Mouse (Mus musculus): ENCODE measurements around the gene Gm10799. TPM values are rescaled to one million over a fixed set of nuclear protein-coding genes. Genes with fewer than 3 reads are reported as not detected.
"Not testable (repeated sequence)": the region's sequence is repeated elsewhere in the genome, so short reads cannot be mapped to it uniquely, and the experiment has no call there.

Gene Gm10799
- polyA plus RNA-seq, 1 experiment = not detected

DNA sequence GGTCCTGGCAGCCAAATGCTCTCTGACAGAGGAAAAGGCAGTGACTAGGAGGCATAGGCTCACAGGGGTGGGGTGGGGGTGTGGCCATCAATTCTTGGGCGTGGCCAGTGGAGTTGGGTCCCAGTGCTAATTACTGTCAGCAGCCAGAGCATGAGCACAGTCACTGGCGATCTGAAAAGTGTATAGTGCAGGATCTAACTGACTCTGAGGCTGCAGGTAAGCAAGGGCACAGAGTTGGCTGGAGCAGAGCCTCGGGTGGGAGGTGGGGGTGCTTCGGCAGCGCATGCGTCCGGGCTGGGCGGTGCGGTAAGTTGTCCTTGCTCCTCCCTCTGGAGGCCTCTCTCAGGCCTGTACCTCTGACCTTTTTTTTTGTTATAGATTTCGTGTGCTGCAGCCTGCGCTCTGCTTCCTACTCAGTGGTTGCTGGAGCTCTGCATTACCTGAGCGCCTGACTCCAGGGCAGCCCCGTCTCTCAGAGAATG, 1.4 kb upstream of the Gm10799 start, which contains the start of gene Cd59b:
Gene Cd59b, plus strand, starts transcription at position 146 of the 482 bp plus-strand sequence.
- Histone ChIP-seq H3K9me3 (no peaks in the 10 kb centered on the region), H3K36me3 (replicated peaks; ENCODE audit: low read length) (no peaks in the 10 kb centered on the region), H3K27me3 (replicated peaks) (no peaks in the 10 kb centered on the region), H3K4me3 (replicated peaks) (peak within 1 kb of the TSS; percentile 89), H3K4me1 (peaks cover 19% of the 10 kb centered on the region)
- no peak for TF ChIP-seq FLI1 (IDR thresholded peaks at IDR 0.05; ENCODE audit: low read length)

GRCm38 (mm10) chr2:104065526-104065925, 2.8 kb downstream of the Gm10799 start, which contains the start of gene Gm10912:
TSS of gene Gm10912 (plus strand) at chr2:104065826.
- H3K36me3 ChIP-seq (replicated peaks; ENCODE audit: low read length) = peaks cover 32% of the 10 kb centered on the region
- not testable (repeated sequence) for H3K27me3 ChIP-seq (replicated peaks); H3K4me3 ChIP-seq (replicated peaks); H3K9me3 ChIP-seq
- peaks cover 19% of the 10 kb centered on the region for H3K4me1 ChIP-seq

GRCm38 (mm10) chr2:104064152-104064551, 4.2 kb downstream of the Gm10799 start:
- Histone ChIP-seq H3K4me3 (replicated peaks) (no peak overlapping the region), H3K9me3 (no peaks in the 10 kb centered on the region; the same call in 1 of the 2 replicates), H3K4me1 (peaks cover 8% of the 10 kb centered on the region), H3K36me3 (replicated peaks; ENCODE audit: low read length) (peaks cover 46% of the 10 kb centered on the region), H3K27me3 (replicated peaks) (no peaks in the 10 kb centered on the region)
- TF ChIP-seq FLI1 (IDR thresholded peaks at IDR 0.05; ENCODE audit: low read length) (no peak), GATA1 (IDR thresholded peaks at IDR 0.05; ENCODE audit: borderline replicate concordance, low read length) (no peak)

- Histone ChIP-seq H3K4me1 (peaks cover 8% of the 10 kb centered on the region), H3K9me3 (no peaks in the 10 kb centered on the region; the same call in 1 of the 2 replicates), H3K4me3 (replicated peaks) (no peak overlapping the region), H3K27me3 (replicated peaks) (no peaks in the 10 kb centered on the region), H3K36me3 (replicated peaks; ENCODE audit: low read length) (peaks cover 58% of the 10 kb centered on the region)
- no peak for TF ChIP-seq GATA1 (IDR thresholded peaks at IDR 0.05; ENCODE audit: borderline replicate concordance, low read length)
- no peak for TF ChIP-seq FLI1 (IDR thresholded peaks at IDR 0.05; ENCODE audit: low read length)
Measured at GRCm38 (mm10) chr2:104062665-104063064, 5.7 kb downstream of the Gm10799 start.

DNA sequence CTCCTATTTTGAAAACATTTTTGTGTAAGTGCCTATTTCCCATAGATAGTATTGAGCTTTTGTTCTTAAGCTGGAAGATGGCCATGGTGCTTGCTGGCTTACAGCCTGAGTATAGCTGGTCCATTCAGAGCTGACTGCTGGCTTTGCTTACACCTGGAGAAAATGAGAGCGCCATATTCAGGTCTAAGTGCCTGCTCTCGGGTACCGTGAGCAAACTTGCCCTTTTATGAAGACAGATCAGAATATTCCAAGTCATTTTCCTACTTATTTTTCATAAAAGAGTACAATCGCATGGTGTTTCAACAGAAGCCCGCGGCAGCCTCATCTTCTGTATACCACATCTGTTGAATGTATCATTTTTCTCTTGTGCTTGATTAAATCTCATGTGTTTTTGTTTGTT, 7.4 kb downstream of the Gm10799 start:
- Histone ChIP-seq H3K36me3 (replicated peaks; ENCODE audit: low read length) (peaks cover 67% of the 10 kb centered on the region), H3K9me3 (no peaks in the 10 kb centered on the region; the same call in 1 of the 2 replicates), H3K4me1 (peaks cover 8% of the 10 kb centered on the region), H3K4me3 (replicated peaks) (no peak overlapping the region), H3K27me3 (replicated peaks) (no peaks in the 10 kb centered on the region)
- TF ChIP-seq FLI1 (IDR thresholded peaks at IDR 0.05; ENCODE audit: low read length) (no peak), GATA1 (IDR thresholded peaks at IDR 0.05; ENCODE audit: borderline replicate concordance, low read length) (no peak)

- Histone ChIP-seq H3K4me3 (replicated peaks) (no peak overlapping the region), H3K4me1 (peaks cover 8% of the 10 kb centered on the region), H3K9me3 (no peaks in the 10 kb centered on the region; the same call in 1 of the 2 replicates), H3K36me3 (replicated peaks; ENCODE audit: low read length) (peaks cover 79% of the 10 kb centered on the region), H3K27me3 (replicated peaks) (no peaks in the 10 kb centered on the region)
- TF ChIP-seq GATA1 (IDR thresholded peaks at IDR 0.05; ENCODE audit: borderline replicate concordance, low read length) = no peak
- TF ChIP-seq FLI1 (IDR thresholded peaks at IDR 0.05; ENCODE audit: low read length) = no peak
Measured at GRCm38 (mm10) chr2:104059786-104060185, 8.6 kb downstream of the Gm10799 start.

DNA sequence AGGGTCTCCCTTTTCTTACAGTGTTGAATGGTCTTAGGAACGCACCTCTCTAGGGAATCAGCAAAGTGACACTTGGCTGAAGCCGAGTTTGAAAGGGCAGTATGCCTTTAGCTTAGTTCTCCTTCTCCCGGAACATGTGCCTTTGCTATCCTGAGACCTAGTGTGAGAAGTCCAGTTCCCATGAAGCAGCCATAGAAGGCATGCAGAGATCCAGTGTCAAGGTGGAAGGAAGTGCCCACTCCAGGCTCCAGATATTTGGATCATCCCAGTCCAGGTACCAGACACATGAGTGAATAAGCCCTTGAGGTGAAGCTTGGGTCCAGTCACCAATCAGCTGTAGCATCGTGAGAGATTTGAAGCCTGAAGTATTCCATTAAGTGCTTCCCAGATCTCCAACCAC, 9.4 kb downstream of the Gm10799 start:
- no peak overlapping the region for H3K4me3 ChIP-seq (replicated peaks)
- no peaks in the 10 kb centered on the region for H3K27me3 ChIP-seq (replicated peaks)
- no peak for TF ChIP-seq FLI1 (IDR thresholded peaks at IDR 0.05; ENCODE audit: low read length)
- TF ChIP-seq GATA1 (IDR thresholded peaks at IDR 0.05; ENCODE audit: borderline replicate concordance, low read length) = no peak
- peaks cover 84% of the 10 kb centered on the region for H3K36me3 ChIP-seq (replicated peaks; ENCODE audit: low read length)
- no peaks in the 10 kb centered on the region; the same call in 1 of the 2 replicates for H3K9me3 ChIP-seq
- peaks cover 8% of the 10 kb centered on the region for H3K4me1 ChIP-seq

GRCm38 (mm10) chr2:104058381-104058780, 10.0 kb downstream of the Gm10799 start:
- Histone ChIP-seq H3K4me1 (peaks cover 8% of the 10 kb centered on the region), H3K9me3 (no peaks in the 10 kb centered on the region), H3K4me3 (replicated peaks) (no peak overlapping the region), H3K27me3 (replicated peaks) (no peaks in the 10 kb centered on the region), H3K36me3 (replicated peaks; ENCODE audit: low read length) (peaks cover 87% of the 10 kb centered on the region)
- TF ChIP-seq FLI1 (IDR thresholded peaks at IDR 0.05; ENCODE audit: low read length) (no peak), GATA1 (IDR thresholded peaks at IDR 0.05; ENCODE audit: borderline replicate concordance, low read length) (no peak)

GRCm38 (mm10) chr2:104044479-104045080, 23.8 kb downstream of the Gm10799 start:
- TF ChIP-seq FLI1 (IDR thresholded peaks at IDR 0.05; ENCODE audit: low read length) (no peak), GATA1 (IDR thresholded peaks at IDR 0.05; ENCODE audit: borderline replicate concordance, low read length) (no peak)
- no peaks in the 10 kb centered on the region for H3K9me3 ChIP-seq
- no peaks in the 10 kb centered on the region for H3K27me3 ChIP-seq (replicated peaks)
- peaks cover 87% of the 10 kb centered on the region for H3K36me3 ChIP-seq (replicated peaks; ENCODE audit: low read length)
- H3K4me3 ChIP-seq (replicated peaks) = no peak overlapping the region
- H3K4me1 ChIP-seq = peaks cover 24% of the 10 kb centered on the region

- H3K4me3 ChIP-seq (replicated peaks) = no peak overlapping the region
- no peaks in the 10 kb centered on the region for H3K27me3 ChIP-seq (replicated peaks)
- TF ChIP-seq GATA1 (IDR thresholded peaks at IDR 0.05; ENCODE audit: borderline replicate concordance, low read length) (no peak), FLI1 (IDR thresholded peaks at IDR 0.05; ENCODE audit: low read length) (no peak)
- no peaks in the 10 kb centered on the region for H3K9me3 ChIP-seq
- H3K36me3 ChIP-seq (replicated peaks; ENCODE audit: low read length) = peaks cover 87% of the 10 kb centered on the region
- peaks cover 24% of the 10 kb centered on the region for H3K4me1 ChIP-seq
Measured at GRCm38 (mm10) chr2:104043624-104044478, 24.5 kb downstream of the Gm10799 start.
